Mouse (Mus musculus): ENCODE measurements around the gene Syngr3. TPM values are rescaled to one million over a fixed set of nuclear protein-coding genes. Genes with fewer than 3 reads are reported as not detected.
A peak's percentile ranks its signal among the peaks of the same experiment; 100 is the strongest.

The Syngr3 gene
- polyA plus RNA-seq, 1 experiment from 2014 or later: 319 TPM

DNA sequence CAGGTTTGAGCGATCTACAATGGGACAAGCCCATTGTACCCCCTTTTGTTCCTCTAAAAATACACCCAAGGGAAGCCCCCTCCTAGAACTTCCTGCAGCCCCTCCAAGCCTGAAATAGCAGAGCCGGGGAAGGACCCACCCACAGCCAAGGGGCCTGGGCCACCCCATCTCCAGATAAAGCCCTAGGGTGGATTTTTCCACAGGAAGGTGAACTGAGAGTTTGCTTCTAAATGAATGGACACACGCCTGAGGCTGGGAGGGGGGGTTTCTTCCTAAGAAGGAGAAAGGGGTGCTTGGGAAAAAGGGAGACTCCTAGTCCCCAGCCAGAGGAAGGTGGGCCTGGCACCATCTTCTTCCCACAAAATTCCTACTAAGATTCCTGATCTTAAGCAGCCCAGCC is 43.8 kb downstream of the Syngr3 start:
- H3K27ac ChIP-seq (ENCODE audit: low read depth, low read length): no peak overlapping the region
- ATAC-seq: no peak
- peaks cover 3% of the 10 kb centered on the region; the same call in 1 of the 2 replicates for H3K36me3 ChIP-seq (ENCODE audit: control insufficient read depth, insufficient read depth, low read length)
- no peak overlapping the region for H3K9ac ChIP-seq (ENCODE audit: low read depth, low read length)
- H3K4me1 ChIP-seq (ENCODE audit: control insufficient read depth, insufficient read depth, low read depth, low read length): peaks cover 13% of the 10 kb centered on the region
- no peaks in the 10 kb centered on the region for H3K9me3 ChIP-seq (ENCODE audit: control insufficient read depth, low read length)
- 80% methylated on average over 3 of the region's 3 CpGs for WGBS
- no peak overlapping the region for H3K4me2 ChIP-seq (ENCODE audit: low read length)
- H3K27me3 ChIP-seq (replicated peaks; ENCODE audit: control insufficient read depth, insufficient read depth, low read length): no peaks in the 10 kb centered on the region
- H3K4me3 ChIP-seq (ENCODE audit: low read length): no peak overlapping the region

- no peak for ATAC-seq
Measured at GRCm38 (mm10) chr17:24644875-24645721, 44.7 kb downstream of the Syngr3 start.

DNA sequence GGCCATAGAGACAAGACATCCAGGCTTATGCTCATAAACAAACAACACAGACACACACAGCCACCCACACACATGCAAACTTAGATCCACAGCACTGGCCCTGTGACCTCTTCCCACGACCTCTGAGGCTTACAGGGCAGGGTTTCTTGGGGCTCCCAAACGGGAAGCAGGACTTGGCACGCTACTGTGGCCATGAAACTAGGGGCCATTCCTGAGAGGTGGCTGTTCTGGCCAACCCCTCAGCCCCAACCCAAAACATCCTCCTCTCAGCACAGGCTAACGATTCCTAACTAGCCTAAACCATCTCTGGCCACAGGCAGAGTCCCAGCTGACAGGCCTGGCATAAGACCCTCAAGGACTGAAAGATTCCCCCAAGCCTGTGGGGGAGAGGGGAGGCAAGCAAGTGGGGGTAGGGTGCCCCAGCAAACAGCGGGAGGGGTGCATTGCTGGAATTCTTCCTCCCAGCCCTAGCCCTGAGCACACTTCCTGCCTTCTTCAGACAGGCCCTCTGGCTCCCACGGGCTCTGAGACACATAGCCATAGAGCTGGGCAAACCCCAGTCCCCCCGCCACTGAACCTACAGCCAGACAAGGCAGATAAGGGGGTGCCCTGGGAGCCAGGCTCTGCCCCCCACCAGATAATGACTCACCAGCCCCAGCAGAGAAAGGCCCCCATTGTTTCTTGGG is 45.6 kb downstream of the Syngr3 start:
- peaks cover 3% of the 10 kb centered on the region; the same call in 1 of the 2 replicates for H3K4me1 ChIP-seq (ENCODE audit: control insufficient read depth, insufficient read depth, low read depth, low read length)
- H3K27me3 ChIP-seq (replicated peaks; ENCODE audit: control insufficient read depth, insufficient read depth, low read length): no peaks in the 10 kb centered on the region
- ATAC-seq: no peak
- 58% methylated on average over 7 of the region's 7 CpGs for WGBS
- no peak overlapping the region for H3K4me3 ChIP-seq (ENCODE audit: low read length)
- 0 out of 2 replicates have a peak overlapping the region, but pooled peaks have one; percentile 6 for H3K27ac ChIP-seq (ENCODE audit: low read depth, low read length)
- peaks cover 3% of the 10 kb centered on the region; the same call in 1 of the 2 replicates for H3K36me3 ChIP-seq (ENCODE audit: control insufficient read depth, insufficient read depth, low read length)
- no peak overlapping the region for H3K9ac ChIP-seq (ENCODE audit: low read depth, low read length)
- H3K9me3 ChIP-seq (ENCODE audit: control insufficient read depth, low read length): no peaks in the 10 kb centered on the region
- H3K4me2 ChIP-seq (ENCODE audit: low read length): no peak overlapping the region

More at GRCm38 (mm10) chr17:24644875-24645721, 44.7 kb downstream of the Syngr3 start:
- H3K9me3 ChIP-seq (ENCODE audit: control insufficient read depth, low read length): no peaks in the 10 kb centered on the region
- H3K9ac ChIP-seq (ENCODE audit: low read depth, low read length): no peak overlapping the region
- peaks cover 3% of the 10 kb centered on the region; the same call in 1 of the 2 replicates for H3K36me3 ChIP-seq (ENCODE audit: control insufficient read depth, insufficient read depth, low read length)
- H3K27ac ChIP-seq (ENCODE audit: low read depth, low read length): peak overlapping the region; percentile 59; the same call in 1 of the 2 replicates
- H3K4me2 ChIP-seq (ENCODE audit: low read length): no peak overlapping the region
- no peaks in the 10 kb centered on the region for H3K27me3 ChIP-seq (replicated peaks; ENCODE audit: control insufficient read depth, insufficient read depth, low read length)
- peaks cover 8% of the 10 kb centered on the region for H3K4me1 ChIP-seq (ENCODE audit: control insufficient read depth, insufficient read depth, low read depth, low read length)
- 85% methylated on average over 9 of the region's 9 CpGs for whole genome bisulfite sequencing
- H3K4me3 ChIP-seq (ENCODE audit: low read length): no peak overlapping the region

GRCm38 (mm10) chr17:24642791-24643343 is 46.9 kb downstream of the Syngr3 start:
- Histone ChIP-seq H3K9me3 (ENCODE audit: control insufficient read depth, low read length) (no peaks in the 10 kb centered on the region), H3K4me3 (ENCODE audit: low read length) (no peak overlapping the region), H3K4me2 (ENCODE audit: low read length) (no peak overlapping the region), H3K4me1 (ENCODE audit: control insufficient read depth, insufficient read depth, low read depth, low read length) (no peaks in the 10 kb centered on the region), H3K9ac (ENCODE audit: low read depth, low read length) (no peak overlapping the region), H3K27ac (ENCODE audit: low read depth, low read length) (no peak overlapping the region), H3K27me3 (replicated peaks; ENCODE audit: control insufficient read depth, insufficient read depth, low read length) (no peaks in the 10 kb centered on the region), H3K36me3 (ENCODE audit: control insufficient read depth, insufficient read depth, low read length) (peaks cover 3% of the 10 kb centered on the region; the same call in 1 of the 2 replicates)
- no peak for ATAC-seq
- 78% methylated on average over 6 of the region's 6 CpGs for WGBS

DNA sequence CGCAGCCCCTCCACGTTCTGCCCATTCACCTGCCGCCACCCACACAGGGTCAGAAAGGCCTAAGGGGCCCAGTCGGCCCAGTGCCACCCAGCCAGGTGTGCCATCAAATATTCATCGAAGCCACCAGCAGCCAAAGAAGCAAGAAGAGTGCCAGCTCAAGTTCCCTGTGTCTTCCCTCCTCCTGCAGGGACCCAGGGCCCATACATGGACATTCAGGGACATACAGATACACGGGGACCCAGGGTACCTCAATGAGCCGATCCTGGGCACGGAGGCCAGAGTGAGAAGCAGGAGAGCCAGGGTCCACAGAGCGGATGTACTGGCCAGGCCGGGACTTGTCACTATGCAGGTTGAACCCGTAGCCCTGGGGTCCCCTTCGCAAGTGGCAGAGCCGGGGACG is 47.8 kb downstream of the Syngr3 start:
- H3K27ac ChIP-seq (ENCODE audit: low read depth, low read length): no peak overlapping the region
- no peak for ATAC-seq

DNA sequence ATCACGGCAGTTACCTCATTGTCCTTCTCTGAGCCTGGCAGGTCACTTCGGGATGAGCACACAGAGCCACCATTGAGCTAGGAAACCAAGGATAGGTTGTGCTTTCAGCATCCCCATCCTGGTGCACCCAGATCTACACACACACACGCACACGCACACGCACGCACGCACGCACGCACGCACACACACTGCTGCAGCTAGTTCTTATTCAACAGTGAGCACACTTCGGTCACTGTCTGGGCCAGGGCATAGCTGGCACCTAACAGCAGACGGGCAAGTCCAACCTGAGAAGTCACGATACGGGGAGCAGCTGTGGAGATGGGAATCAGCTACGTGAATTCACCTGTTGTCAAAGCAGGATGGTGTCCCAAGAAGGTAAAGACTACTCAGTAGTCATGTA is 49.2 kb downstream of the Syngr3 start:
- ATAC-seq: no peak
- Histone ChIP-seq H3K9me3 (ENCODE audit: control insufficient read depth, low read length) (no peaks in the 10 kb centered on the region), H3K4me3 (ENCODE audit: low read length) (no peak overlapping the region), H3K4me2 (ENCODE audit: low read length) (no peak overlapping the region), H3K9ac (ENCODE audit: low read depth, low read length) (no peak overlapping the region), H3K36me3 (ENCODE audit: control insufficient read depth, insufficient read depth, low read length) (peaks cover 3% of the 10 kb centered on the region; the same call in 1 of the 2 replicates), H3K27me3 (replicated peaks; ENCODE audit: control insufficient read depth, insufficient read depth, low read length) (no peaks in the 10 kb centered on the region), H3K27ac (ENCODE audit: low read depth, low read length) (no peak overlapping the region), H3K4me1 (ENCODE audit: control insufficient read depth, insufficient read depth, low read depth, low read length) (no peaks in the 10 kb centered on the region)
- 96% methylated on average over 15 of the region's 15 CpGs for WGBS

More for the DNA sequence above, 47.8 kb downstream of the Syngr3 start:
- Histone ChIP-seq H3K4me3 (ENCODE audit: low read length) (no peak overlapping the region), H3K9ac (ENCODE audit: low read depth, low read length) (no peak overlapping the region), H3K4me1 (ENCODE audit: control insufficient read depth, insufficient read depth, low read depth, low read length) (no peaks in the 10 kb centered on the region), H3K4me2 (ENCODE audit: low read length) (no peak overlapping the region), H3K27me3 (replicated peaks; ENCODE audit: control insufficient read depth, insufficient read depth, low read length) (no peaks in the 10 kb centered on the region), H3K9me3 (ENCODE audit: control insufficient read depth, low read length) (no peaks in the 10 kb centered on the region), H3K36me3 (ENCODE audit: control insufficient read depth, insufficient read depth, low read length) (peaks cover 3% of the 10 kb centered on the region; the same call in 1 of the 2 replicates)
- 95% methylated on average over 14 of the region's 14 CpGs for WGBS

- H3K4me2 ChIP-seq (ENCODE audit: low read length): no peak overlapping the region
- no peaks in the 10 kb centered on the region for H3K4me1 ChIP-seq (ENCODE audit: control insufficient read depth, insufficient read depth, low read depth, low read length)
- H3K4me3 ChIP-seq (ENCODE audit: low read length): no peak overlapping the region
- H3K36me3 ChIP-seq (ENCODE audit: control insufficient read depth, insufficient read depth, low read length): peaks cover 3% of the 10 kb centered on the region; the same call in 1 of the 2 replicates
- H3K9me3 ChIP-seq (ENCODE audit: control insufficient read depth, low read length): no peaks in the 10 kb centered on the region
- no peak overlapping the region for H3K27ac ChIP-seq (ENCODE audit: low read depth, low read length)
- 84% methylated on average over 7 of the region's 7 CpGs for WGBS
- no peak overlapping the region for H3K9ac ChIP-seq (ENCODE audit: low read depth, low read length)
- ATAC-seq: no peak
- no peaks in the 10 kb centered on the region for H3K27me3 ChIP-seq (replicated peaks; ENCODE audit: control insufficient read depth, insufficient read depth, low read length)
Measured at GRCm38 (mm10) chr17:24640119-24640518, 49.6 kb downstream of the Syngr3 start.

DNA sequence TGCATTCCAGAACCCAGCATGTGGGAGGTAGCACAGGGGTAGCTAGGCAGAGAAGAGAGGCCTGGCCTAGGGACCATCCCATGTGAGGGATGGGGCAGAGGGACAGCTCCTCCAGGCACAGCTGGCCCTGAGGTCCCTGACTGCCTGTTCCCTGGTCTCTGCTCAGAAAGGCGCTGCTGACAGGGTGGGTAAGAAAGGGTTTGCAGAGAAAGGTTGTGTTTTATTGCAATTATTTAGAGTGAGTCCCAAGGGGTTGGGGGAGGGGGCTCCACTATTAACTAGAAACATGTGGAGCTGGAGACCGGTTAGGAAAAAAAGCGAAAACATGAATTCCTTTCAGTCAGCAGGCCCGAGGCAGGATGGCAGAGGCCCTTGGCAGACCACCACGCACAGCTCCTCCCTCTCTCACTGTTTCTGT is 50.2 kb downstream of the Syngr3 start:
- no peak overlapping the region for H3K4me2 ChIP-seq (ENCODE audit: low read length)
- H3K9ac ChIP-seq (ENCODE audit: low read depth, low read length): no peak overlapping the region
- ATAC-seq: no peak
- H3K4me1 ChIP-seq (ENCODE audit: control insufficient read depth, insufficient read depth, low read depth, low read length): no peaks in the 10 kb centered on the region
- 73% methylated on average over 5 of the region's 5 CpGs for WGBS
- H3K9me3 ChIP-seq (ENCODE audit: control insufficient read depth, low read length): no peaks in the 10 kb centered on the region
- H3K36me3 ChIP-seq (ENCODE audit: control insufficient read depth, insufficient read depth, low read length): peaks cover 3% of the 10 kb centered on the region; the same call in 1 of the 2 replicates
- peak overlapping the region; percentile 44; the same call in 1 of the 2 replicates for H3K27ac ChIP-seq (ENCODE audit: low read depth, low read length)
- H3K4me3 ChIP-seq (ENCODE audit: low read length): no peak overlapping the region
- H3K27me3 ChIP-seq (replicated peaks; ENCODE audit: control insufficient read depth, insufficient read depth, low read length): no peaks in the 10 kb centered on the region

GRCm38 (mm10) chr17:24638840-24639239 is 50.9 kb downstream of the Syngr3 start:
- H3K27ac ChIP-seq (ENCODE audit: low read depth, low read length): no peak overlapping the region
- 74% methylated on average over 9 of the region's 9 CpGs for WGBS

More at GRCm38 (mm10) chr17:24638840-24639239, 50.9 kb downstream of the Syngr3 start:
- Histone ChIP-seq H3K4me1 (ENCODE audit: control insufficient read depth, insufficient read depth, low read depth, low read length) (no peaks in the 10 kb centered on the region), H3K9me3 (ENCODE audit: control insufficient read depth, low read length) (no peaks in the 10 kb centered on the region), H3K4me3 (ENCODE audit: low read length) (no peak overlapping the region), H3K36me3 (ENCODE audit: control insufficient read depth, insufficient read depth, low read length) (peaks cover 3% of the 10 kb centered on the region; the same call in 1 of the 2 replicates), H3K4me2 (ENCODE audit: low read length) (no peak overlapping the region), H3K9ac (ENCODE audit: low read depth, low read length) (no peak overlapping the region), H3K27me3 (replicated peaks; ENCODE audit: control insufficient read depth, insufficient read depth, low read length) (no peaks in the 10 kb centered on the region)
- ATAC-seq: no peak
